8 mouse cellular contexts compared by ENCODE assay signal in genomic region chr10:7725751-7726500, GRCm38 (mm10). TPM values are rescaled to one million over a fixed set of nuclear protein-coding genes. Genes with fewer than 3 reads are reported as not detected.
A peak's percentile ranks its signal among the peaks of the same experiment; 100 is the strongest.
DNase-seq lines count a peak whose midpoint lies in the region; ATAC-seq lines count a peak whose summit lies in the region.

TSS of gene Katna1 (plus strand) at chr10:7726000.

- DNase-seq in Muller cell, postnatal 12 days (ENCODE audit: inconsistent ontology term), result peak; percentile 96
- DNase-seq in cerebellum, adult 9-11 months, result peak; percentile 89
- DNase-seq in frontal cortex, adult 2 months (ENCODE audit: extremely low spot score in 1 of 2, low spot score in 1 of 2), result peak; percentile 78 to 94
- DNase-seq in hindbrain, embryonic 11.5 days (ENCODE audit: low spot score), result peak; percentile 97
- peak; percentile 86 to 92 for DNase-seq in layer of hippocampus, postnatal 10 days (ENCODE audit: low spot score in 2 of 2)
- DNase-seq in lung, postnatal 10 days, result peak; percentile 98
- DNase-seq in ovary, postnatal 36 days (ENCODE audit: low spot score), result peak; percentile 92
- peak; percentile 95 for DNase-seq in thymus, postnatal 25 days

- peak within 1 kb of the TSS; percentile 78 for H3K4me3 ChIP-seq in hindbrain, embryonic 11.5 days (ENCODE audit: low read depth, low read length)

- no peaks in the 10 kb centered on the region for H3K4me1 ChIP-seq in hindbrain, embryonic 11.5 days (replicated peaks; ENCODE audit: control insufficient read depth, insufficient read depth, low read length)

- 0 out of 2 replicates have a peak within 1 kb of the TSS, but pooled peaks have one; percentile 53 for H3K27ac ChIP-seq in hindbrain, embryonic 11.5 days (ENCODE audit: low read depth, low read length)

- H3K4me2 ChIP-seq in hindbrain, embryonic 11.5 days (replicated peaks; ENCODE audit: low read depth, low read length), result peak within 1 kb of the TSS; percentile 75

- H3K36me3 ChIP-seq in hindbrain, embryonic 11.5 days (ENCODE audit: control insufficient read depth, insufficient read depth, low read length), result no peaks in the 10 kb centered on the region

- peak; percentile 99 for ATAC-seq in hindbrain, embryonic 11.5 days (ENCODE audit: low FRiP score)

- H3K9ac ChIP-seq in hindbrain, embryonic 11.5 days (ENCODE audit: low read depth, low read length), result peak within 1 kb of the TSS; percentile 70

- no peaks in the 10 kb centered on the region for H3K27me3 ChIP-seq in hindbrain, embryonic 11.5 days (ENCODE audit: control insufficient read depth, insufficient read depth, low read length)

- no peaks in the 10 kb centered on the region for H3K9me3 ChIP-seq in hindbrain, embryonic 11.5 days (ENCODE audit: control insufficient read depth, low read length)

- under 1% methylated on average over 49 of the region's 49 CpGs for WGBS in hindbrain, embryonic 11.5 days

RNA-seq across cellular contexts. Expression of gene Katna1, which starts in this region (rescaled TPM):
- 13.6 and 13.8 TPM in 2 replicates for polyA plus RNA-seq in frontal cortex, adult 2 months (2012; rRNA removed)
- 66.5 and 68.7 TPM in 2 replicates for polyA plus RNA-seq in hindbrain, embryonic 11.5 days (2014; fragmentation: Nextera tagmentation; extraction: Ambion mirVana)
- total RNA-seq in layer of hippocampus, postnatal 10 days (2021), result 10 to 100 TPM; 14.9 to 15.1 TPM

Comparison
In these comparisons a context has a peak if more than half of its experiments do, and no peak if none do; other contexts are left out.
1. Peak in every context shown above with its lines: DNase-seq, ATAC-seq, H3K4me3 ChIP-seq and H3K27ac ChIP-seq.